Mouse (Mus musculus) left cerebral cortex, adult 11 months (tissue): ENCODE data around the gene Cd83.

Experiments
- DNase-seq: peaks from one replicate; pipeline ENCODE4 v3.0.0; 2022; ENCODE audit warnings: low spot score

Gene Cd83

GRCm38 (mm10) chr13:43806371-43807271 is 22.0 kb downstream of the Cd83 start:
- DNase-seq, result no peak

GRCm38 (mm10) chr13:43807272-43807675 is 22.7 kb downstream of the Cd83 start:
- no peak for DNase-seq

GRCm38 (mm10) chr13:43810621-43811020 is 26.0 kb downstream of the Cd83 start:
- no peak for DNase-seq

- DNase-seq, result no peak
These were observed 27.3 kb downstream of the Cd83 start for GRCm38 (mm10) chr13:43811835-43812234.

GRCm38 (mm10) chr13:43813431-43813830 is 28.9 kb downstream of the Cd83 start:
- no peak for DNase-seq

GRCm38 (mm10) chr13:43817461-43817860 is 32.9 kb downstream of the Cd83 start:
- no peak for DNase-seq

GRCm38 (mm10) chr13:43818307-43819019 is 33.9 kb downstream of the Cd83 start:
- DNase-seq, result no peak

- no peak for DNase-seq
These were observed 34.4 kb downstream of the Cd83 start for GRCm38 (mm10) chr13:43819020-43819310.

GRCm38 (mm10) chr13:43820071-43820470 is 35.5 kb downstream of the Cd83 start:
- DNase-seq, result no peak

- DNase-seq, result no peak
These were observed 37.7 kb downstream of the Cd83 start for GRCm38 (mm10) chr13:43822306-43822705.

- DNase-seq, result no peak
These were observed 44.1 kb downstream of the Cd83 start for GRCm38 (mm10) chr13:43828648-43829047.

- DNase-seq, result no peak
These were observed 46.5 kb downstream of the Cd83 start for GRCm38 (mm10) chr13:43830892-43831673.

GRCm38 (mm10) chr13:43832731-43833130 is 48.2 kb downstream of the Cd83 start:
- no peak for DNase-seq

- no peak for DNase-seq
These were observed 51.8 kb downstream of the Cd83 start for GRCm38 (mm10) chr13:43836376-43836775.

- DNase-seq, result no peak
These were observed 53.2 kb downstream of the Cd83 start for GRCm38 (mm10) chr13:43837812-43838211.

GRCm38 (mm10) chr13:43845151-43845550 is 60.6 kb downstream of the Cd83 start:
- no peak for DNase-seq

GRCm38 (mm10) chr13:43847186-43847585 is 62.6 kb downstream of the Cd83 start:
- no peak for DNase-seq

- DNase-seq, result no peak
These were observed 65.2 kb downstream of the Cd83 start for GRCm38 (mm10) chr13:43849816-43850215.

GRCm38 (mm10) chr13:43851108-43851507 is 66.5 kb downstream of the Cd83 start:
- no peak for DNase-seq
